Mouse (Mus musculus) urinary bladder, postnatal 36 days (tissue): ENCODE data around the gene Hal.

Source experiments
- DNase-seq, 2 experiments: peaks; one replicate each; pipeline ENCODE4 v3.0.0; 2022; ENCODE audit warnings: low spot score in 2 of 2, mixed read lengths in 1 of 2

Gene Hal

DNA sequence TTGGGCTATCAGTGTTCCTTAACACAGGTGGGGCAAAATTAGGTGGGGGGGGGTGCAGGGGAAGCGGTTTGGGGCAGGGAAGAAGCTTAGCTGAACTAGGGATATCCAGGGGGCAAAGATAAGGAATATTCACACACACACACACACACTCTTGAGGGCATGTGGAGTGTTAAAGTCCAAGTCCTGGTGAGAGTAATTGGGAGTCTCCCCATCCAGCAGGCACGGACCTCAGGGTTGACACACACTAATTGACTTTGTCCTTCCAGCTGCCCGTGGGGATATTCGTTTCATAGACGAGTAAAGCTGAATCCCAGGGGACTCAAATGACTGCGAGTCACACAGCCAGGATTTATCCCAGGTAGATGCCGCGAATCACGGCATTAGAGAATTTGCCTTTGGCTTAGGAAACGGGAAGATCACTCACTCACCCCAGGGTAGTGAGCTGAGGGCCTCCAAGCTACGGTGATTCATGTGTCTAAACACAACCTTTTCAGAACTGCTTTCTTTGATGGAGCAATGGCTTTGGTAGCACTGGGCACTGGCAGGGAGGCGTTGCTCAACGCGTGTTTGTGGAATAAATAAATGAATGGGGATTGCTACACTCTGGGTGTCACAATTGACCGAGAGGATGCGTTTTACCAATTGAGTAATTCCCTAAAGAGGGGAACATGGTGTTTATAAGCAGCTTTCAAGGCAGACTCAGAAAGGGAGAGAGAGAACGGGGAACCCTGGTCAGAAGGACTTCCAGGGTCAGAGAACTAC is at the start of gene Hal:
TSS of gene Hal (plus strand) at position 703 of the 762 bp plus-strand sequence.
- peak in 1 of 2 experiments; percentile 40 for DNase-seq

GRCm38 (mm10) chr10:93441501-93441900 is 47.1 kb upstream of the Hal start:
- DNase-seq, result no peak

- no peak for DNase-seq
These were observed 46.4 kb upstream of the Hal start for GRCm38 (mm10) chr10:93442183-93442582.

- no peak for DNase-seq
These were observed 44.2 kb upstream of the Hal start for GRCm38 (mm10) chr10:93444407-93444806.

DNA sequence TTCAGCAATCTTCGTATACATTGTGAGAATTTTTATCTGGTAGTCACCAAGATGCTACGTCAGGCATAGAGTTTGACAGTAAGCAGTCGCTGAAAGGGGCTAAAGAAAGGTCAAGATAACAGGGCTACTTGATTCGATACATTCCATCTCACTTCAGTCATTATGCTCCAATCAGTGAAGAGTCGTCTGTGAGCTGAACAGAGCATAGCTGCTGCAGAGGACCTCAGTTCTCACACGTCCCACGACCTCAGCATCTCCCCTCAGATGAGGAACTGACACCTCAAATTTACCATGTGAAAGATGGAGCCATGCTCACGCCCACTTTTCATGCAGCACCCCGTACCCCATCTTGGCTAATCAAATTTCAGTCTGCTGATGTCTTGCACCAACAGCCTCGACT is 41.2 kb upstream of the Hal start:
- DNase-seq, result no peak

DNA sequence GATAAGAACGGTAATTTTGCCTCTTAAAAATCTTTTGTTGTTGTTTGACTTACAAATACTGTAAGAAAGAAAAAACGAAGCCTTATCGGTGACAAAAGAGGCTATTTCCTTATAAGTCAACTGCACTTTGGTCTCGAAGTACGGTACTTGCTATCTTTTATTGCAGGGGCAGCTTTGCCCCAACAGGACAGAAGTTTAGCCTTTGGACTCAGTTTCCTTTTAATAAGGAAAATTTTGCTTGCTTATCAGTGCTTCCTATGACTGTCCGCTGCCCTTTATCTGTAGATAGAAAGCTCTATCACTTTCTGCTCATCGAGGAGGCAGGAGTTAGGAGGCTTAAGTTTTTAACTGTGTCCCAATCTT is 33.9 kb upstream of the Hal start:
- no peak for DNase-seq

- DNase-seq, result no peak
These were observed 28.5 kb upstream of the Hal start for GRCm38 (mm10) chr10:93460106-93460505.

DNA sequence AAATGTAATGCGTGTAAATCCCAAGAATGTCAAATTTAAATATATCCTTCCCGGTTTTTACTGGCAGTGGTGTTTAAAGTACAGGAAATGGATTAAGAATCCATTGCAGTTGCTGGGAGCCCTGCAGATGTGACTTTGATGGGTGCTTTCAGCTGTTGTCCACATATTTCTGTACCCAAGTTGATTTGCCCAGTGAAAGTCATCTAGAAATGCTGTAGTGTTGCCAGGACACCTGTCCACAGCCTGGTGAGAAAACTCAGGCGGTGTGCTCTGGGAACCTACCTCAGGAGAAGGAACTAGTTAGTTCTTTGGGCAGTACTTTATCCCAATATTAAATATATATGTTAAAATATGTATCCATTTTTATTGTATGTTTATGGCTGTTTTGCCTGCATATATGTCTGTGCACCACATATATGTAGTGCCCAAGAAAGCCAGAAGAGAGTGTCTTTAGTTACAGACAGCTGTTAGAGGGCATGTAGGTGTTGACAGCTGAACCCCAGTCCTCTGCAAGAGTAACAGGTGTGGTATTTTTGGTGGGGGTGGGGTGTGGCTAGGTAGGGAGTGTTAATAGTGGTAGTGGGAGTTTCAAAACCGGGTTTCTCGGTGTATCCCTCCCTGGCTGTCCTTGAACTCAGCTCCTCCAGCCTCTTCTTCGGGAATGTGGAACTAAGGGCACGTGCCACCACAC is 25.7 kb upstream of the Hal start:
- DNase-seq, result no peak

DNA sequence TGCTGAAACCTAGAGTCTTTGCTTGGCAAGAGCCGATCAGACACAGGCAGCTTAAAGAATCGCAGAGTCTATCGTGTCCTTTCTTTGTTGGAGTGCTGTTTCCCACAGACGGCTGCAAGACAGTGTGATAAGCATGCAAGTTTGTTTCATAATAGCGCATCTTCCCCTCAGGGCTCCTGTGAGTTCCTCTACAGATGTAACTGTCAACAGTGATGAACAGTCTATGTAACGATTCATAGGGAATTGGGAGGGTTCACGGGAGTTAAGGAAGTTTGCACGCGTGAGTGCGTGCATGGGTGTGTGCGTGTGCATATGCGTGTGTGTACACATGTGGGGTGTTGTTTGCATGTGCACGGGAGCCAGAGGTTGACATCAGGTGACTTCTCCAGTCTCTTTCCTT is 25.0 kb upstream of the Hal start:
- no peak for DNase-seq

DNA sequence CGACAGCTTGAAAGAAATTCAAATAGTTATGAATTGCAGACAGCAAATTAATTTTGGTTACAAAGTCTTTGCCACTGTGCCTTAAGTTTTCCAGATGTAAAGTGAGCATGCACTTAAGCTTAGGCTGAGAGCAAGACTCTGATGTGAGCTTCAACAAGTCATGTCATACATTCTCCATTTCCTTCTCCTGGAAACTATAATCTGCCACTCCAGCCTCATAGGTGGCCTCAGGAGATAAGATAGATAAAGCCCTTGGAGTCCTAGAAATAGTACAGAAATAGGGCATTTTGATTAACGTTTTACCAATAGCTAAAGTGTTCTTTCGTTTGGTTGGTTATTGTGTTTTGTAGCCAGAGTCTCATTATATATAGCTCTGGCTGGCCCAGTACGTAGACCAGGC is 21.3 kb upstream of the Hal start:
- no peak for DNase-seq

DNA sequence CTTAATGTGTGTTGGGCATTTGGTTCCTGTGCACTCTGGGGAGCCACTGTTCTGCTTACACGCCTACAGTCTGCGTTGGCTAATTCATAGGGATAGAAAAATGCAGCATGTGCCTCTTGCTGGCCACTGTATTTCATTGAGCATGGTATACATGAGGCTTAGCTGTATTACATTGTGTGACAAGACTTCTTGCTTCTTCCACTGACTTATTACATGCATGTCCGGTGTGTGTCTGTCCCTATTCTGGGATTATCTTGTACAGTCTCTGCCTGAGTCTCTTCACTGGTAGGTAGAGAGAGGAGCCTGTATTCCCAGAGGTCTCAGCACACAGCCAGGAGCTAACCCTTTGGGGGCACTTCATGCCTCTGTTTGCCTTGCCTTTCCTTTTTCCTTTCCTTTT is 20.8 kb upstream of the Hal start:
- no peak for DNase-seq

GRCm38 (mm10) chr10:93471415-93471814 is 17.2 kb upstream of the Hal start:
- DNase-seq, result peak; percentile 80 to 84

DNA sequence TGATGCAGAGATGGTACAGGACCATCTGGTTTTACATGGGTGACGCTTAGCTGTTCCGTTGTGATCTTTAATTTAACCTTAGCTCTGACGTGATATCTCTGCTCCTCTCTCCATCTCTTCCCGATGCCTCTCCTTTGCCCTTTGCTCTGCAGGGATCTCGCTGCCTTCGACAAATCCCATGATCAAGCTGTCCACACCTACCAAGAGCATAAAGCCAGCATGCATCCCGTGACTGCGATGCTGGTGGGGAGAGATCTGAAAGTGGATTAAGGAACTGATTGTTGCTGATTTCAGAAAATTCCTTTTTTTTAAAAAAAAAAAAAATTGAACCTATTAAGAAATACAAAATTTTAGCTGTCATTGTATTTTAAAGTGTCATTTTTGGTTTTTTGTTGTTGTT is 4.1 kb upstream of the Hal start:
- DNase-seq, result no peak

- DNase-seq, result peak; percentile 41 to 57
These were observed 3.4 kb upstream of the Hal start for GRCm38 (mm10) chr10:93485055-93485691.

DNA sequence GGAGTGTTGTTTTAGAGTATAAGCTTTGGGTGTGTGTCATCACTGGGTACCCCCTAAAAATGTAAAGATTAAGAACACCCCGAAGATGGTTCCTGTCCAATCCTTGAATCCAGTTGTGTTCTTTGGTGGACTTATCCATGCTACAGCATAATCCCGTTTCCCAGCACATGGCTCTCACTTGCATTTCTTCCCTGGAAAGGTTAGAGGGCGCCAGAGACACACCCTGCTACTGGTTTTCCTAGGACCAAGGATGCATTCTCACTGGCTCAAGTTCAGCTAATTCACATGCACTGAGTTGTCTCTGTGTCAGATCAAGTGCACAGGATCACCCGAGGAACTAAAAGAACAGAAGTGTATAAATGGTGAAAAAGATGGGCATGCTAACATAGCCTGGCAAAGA is 1.9 kb upstream of the Hal start:
- DNase-seq, result no peak

DNA sequence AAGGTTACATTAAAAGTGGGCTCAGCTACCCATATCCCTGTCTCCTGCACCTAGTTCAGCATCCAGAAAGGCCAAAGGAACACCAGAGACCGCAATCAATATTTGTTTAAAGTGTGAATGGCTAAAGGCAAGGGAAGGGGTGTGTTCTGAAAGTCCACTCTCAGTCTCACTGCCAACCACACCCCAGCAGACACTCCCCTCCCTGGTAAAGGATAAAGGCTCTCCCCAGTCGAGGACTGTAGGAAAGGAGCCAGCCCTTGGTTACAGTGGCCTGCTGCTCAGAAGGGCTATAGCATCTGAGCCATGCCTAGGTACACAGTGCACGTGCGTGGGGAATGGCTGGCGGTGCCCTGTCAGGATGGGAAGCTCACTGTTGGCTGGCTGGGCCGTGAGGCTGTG is 259 bp downstream of the Hal start:
- DNase-seq, result no peak

- DNase-seq, result no peak
These were observed 1.9 kb downstream of the Hal start for GRCm38 (mm10) chr10:93490451-93490850.

- DNase-seq, result no peak
These were observed 12.3 kb downstream of the Hal start for GRCm38 (mm10) chr10:93500864-93501263.

DNA sequence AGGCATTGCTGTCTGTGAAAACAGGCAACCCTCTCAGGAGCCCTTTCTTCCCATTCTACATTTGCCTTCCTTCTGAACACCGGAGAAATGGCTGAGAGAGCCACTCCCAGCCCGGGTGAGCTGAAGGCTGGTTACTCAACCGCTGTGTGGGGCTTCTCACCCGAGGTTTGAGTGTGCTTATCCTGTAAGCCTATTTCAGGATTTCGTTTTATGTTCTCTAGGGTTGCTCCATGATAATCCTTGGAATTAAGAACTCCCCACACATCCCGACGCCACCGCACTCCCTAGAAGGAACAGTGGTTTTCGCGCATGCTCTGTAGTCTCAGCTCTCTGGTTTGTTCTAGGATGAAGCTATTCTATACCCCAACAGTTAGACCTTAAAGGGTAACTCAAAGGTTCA is 12.8 kb downstream of the Hal start:
- DNase-seq, result no peak

DNA sequence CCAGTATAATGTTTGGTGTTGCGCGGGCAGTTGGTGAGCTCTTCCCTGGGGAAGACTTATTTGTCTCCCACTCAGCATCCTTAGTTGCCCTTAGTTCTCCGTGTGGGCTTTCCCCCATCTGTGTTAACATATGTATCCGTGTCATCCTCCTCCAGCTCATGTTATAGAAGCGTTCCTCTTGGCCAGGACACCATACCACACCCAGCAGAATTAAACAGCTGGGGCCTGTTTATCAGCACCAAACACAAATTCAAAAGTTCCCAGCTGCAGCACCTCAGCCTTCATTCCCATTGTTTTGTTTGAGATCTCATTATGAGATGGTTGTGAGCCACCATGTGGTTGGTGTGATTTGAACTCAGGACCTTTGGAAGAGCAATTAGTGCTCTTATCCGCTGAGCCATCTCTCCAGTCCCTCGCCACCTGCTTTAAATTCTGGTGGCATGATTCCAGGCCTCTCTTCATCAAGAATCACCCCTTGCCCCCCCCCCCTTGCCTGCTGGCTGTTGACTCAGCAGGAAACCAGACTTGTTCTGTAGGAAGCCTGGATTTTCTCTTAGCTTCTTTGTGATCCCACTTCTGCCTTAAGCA is 19.9 kb downstream of the Hal start:
- DNase-seq, result no peak

GRCm38 (mm10) chr10:93509532-93510153 is 21.1 kb downstream of the Hal start:
- peak; percentile 43 for DNase-seq

DNA sequence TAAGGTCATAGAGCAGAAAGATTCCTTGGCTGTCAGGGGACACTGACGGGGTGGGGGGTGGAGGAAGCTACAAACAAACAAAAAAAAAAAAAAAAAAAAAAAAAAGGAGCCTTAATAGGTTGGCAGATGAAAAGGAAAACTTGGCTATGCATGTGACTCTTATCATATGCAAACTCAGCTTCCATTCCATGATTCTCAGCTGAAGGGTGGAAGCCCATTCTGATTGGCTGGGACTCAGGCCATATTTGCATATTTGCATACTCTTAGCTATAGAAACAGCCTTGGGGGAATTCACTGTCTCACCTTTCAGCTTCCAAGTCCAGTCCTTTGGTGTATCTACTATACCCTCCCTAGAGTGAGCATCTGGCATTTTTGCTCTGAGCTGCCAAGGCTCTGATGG is 26.9 kb downstream of the Hal start:
- no peak for DNase-seq
